Mouse (Mus musculus) monocyte, adult 2 months (primary cell): ENCODE data around the gene Izumo1r.

Experiments used
- DNase-seq, 2 experiments: peaks; one replicate each; pipeline ENCODE4 v3.0.0; 2022; ENCODE audit warnings: low spot score in 2 of 2, low read depth in 1 of 2

The Izumo1r gene

DNA sequence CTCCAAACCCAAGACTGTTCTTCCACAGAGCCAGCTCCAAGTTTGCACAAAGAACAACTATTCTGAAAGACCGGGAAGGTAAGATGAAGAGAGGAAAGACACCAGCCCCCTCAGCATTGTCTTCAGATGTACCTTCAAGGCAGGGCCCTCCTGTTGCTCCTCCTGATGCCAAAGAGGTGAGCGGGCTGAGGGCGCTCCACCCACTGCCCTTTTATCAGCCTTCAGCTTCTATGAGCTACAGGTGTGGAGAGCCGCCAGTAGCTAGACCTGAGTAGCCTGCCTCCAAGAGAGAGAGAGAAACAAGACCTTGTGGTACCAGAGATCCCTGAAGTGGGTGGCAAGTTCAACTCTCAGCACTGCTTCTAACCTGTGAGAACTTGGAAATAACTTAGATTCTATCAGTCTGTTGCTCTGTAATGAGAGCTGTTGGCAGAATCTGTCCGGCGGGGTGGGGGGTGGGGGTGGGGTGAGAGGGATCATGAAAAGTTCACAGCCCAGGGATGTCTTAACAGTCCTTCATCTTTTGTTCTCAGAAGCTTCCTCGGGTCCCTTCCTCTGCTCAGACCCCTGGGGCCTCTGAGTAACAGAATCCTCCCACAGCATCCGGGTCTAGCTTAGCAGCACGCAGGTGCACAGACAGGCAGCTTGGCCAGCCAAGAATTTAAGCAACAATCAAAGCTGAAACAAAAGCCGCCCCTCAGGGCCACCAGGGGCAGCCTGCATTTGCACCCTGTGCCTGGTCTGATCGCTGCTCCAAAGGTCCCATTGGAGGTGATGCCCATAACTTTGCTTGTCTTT lies at the start of gene Izumo1r:
Gene Izumo1r, minus strand, starts transcription at position 369 of the 798 bp plus-strand sequence.
- no peak for DNase-seq

DNA sequence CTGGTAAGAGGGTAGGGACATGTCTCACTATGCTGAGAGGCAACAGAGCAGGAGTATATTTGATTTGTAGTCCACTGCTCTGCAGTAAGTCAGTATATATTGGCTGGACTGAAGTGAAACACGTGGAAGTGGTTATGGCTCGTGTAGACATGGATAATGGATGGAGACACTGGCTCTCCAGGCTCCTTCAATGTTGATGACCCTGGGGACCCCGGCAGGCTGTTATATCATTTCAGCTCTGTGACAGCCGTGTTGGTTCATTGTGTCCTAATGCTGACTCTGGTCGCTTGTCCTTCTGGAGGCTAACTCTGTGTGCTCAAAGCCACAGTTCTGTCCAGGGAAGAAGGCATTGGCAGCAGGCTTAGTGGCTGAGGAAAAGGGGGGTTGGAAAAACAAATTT lies 47.3 kb upstream of the Izumo1r start:
- no peak for DNase-seq

DNA sequence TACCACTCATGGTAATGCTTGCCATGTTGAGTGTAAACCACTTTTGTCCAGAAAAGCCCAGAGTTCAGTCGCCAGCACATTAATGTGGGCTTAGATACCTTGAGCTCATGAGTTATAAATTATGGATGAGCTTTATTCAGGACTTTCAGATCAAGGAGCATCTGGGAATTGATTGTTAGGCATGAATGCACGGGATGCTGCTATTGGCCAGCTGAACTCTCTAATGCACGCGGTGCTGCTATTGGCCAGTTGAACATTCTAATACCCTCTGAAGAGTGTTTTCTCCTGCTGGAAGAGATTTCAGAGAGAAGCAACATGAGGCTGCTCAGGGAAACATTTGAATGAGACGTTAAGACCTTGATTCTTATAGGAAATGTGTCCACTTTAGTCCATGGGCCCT lies 45.1 kb upstream of the Izumo1r start:
- DNase-seq: no peak

- no peak for DNase-seq
Measured at GRCm38 (mm10) chr9:14946677-14947076, 42.9 kb upstream of the Izumo1r start.

DNA sequence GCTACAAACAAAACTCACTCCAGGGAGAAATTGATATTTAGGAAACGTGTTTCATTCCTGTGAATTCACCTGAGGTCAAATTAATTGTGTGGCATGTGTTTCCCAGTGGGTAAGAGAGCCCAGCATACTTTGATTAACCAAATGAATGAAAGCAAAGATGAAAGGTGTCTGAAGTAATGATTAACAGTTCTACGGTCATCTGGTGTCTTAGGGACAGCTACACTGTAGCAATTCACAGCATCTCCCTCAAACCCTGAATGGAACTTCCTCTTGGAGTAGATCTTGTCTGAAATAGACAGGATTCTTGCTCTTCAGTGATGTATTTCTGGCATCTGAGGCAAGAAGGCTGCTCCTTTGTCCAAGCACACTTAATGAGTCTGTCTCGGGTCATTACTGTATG lies 42.2 kb upstream of the Izumo1r start:
- no peak for DNase-seq

- no peak for DNase-seq
Measured at GRCm38 (mm10) chr9:14942143-14942720, 38.5 kb upstream of the Izumo1r start.

- DNase-seq: no peak
Measured at GRCm38 (mm10) chr9:14939610-14940009, 35.9 kb upstream of the Izumo1r start.

GRCm38 (mm10) chr9:14937308-14937707 lies 33.6 kb upstream of the Izumo1r start:
- DNase-seq: no peak

GRCm38 (mm10) chr9:14934851-14935250 lies 31.1 kb upstream of the Izumo1r start:
- no peak for DNase-seq

DNA sequence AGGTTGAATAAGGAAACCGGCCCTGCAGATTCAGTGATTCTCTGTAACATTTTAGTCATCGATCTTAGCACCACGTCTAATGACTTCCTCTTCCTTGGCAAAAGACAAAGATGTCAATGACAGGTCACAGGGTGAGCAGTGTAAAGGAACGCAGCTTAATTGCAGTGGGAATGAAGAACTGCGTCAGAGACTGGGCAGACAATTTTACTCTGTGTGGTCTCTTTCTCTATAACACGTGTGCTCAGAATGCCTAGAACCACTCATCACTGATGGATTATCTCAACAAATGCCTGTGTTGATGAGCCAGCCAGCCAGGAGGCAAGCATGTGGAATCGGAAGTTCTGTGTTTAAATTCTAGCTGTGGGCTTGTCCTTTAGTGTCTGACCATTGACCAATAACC lies 28.2 kb upstream of the Izumo1r start:
- no peak for DNase-seq

GRCm38 (mm10) chr9:14931211-14931610 lies 27.5 kb upstream of the Izumo1r start:
- no peak for DNase-seq

- no peak for DNase-seq
Measured at GRCm38 (mm10) chr9:14926593-14926992, 22.8 kb upstream of the Izumo1r start.

DNA sequence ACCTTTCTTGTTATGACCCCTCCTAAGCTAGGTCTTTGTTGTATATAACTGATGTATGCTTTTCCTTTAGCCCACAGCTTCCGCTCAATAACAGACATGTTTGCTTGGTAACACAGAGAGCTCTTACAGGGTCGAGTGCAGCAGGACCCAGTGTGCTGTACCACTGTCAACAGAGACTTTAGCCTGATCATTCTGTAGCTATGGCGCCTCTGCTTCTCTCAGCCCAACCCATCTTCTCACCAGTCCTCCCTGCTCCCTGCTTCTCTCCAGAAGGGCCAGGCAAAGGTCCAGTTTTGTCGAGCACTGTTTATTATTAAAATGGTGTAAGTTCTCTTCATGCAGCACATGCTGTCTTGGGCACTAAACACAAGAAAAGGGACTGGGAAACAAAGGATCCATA lies 19.9 kb upstream of the Izumo1r start:
- DNase-seq: no peak

DNA sequence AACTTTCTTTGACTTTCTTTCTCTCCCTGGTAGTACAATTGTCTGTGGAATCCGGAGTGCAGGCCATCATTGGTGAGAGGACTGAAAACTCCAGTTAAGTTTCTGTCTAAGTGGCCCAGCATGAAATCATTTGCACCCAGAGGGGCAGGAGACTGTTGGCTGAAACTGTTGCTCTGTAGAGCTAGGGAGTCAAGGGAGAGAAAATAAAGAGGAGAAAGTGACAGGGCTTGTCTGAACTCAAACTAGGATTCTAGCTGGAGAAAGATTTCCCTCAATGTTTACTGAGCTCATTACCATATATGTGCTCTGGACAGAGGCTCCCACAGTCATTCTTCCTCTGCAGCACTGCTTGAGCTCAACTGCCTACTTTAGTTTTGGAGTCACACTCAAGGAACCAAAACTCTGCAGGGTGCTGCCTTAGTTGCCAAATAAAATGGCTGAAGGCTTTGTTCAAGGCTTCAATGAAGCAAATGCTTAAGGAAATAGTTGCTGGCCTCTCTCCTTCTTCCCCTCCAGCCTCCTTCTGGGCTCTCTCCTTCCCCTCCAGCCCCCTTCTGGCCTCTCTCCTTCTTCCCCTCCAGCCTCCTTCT lies 18.3 kb upstream of the Izumo1r start:
- no peak for DNase-seq

- no peak for DNase-seq
Measured at GRCm38 (mm10) chr9:14921254-14921653, 17.5 kb upstream of the Izumo1r start.

DNA sequence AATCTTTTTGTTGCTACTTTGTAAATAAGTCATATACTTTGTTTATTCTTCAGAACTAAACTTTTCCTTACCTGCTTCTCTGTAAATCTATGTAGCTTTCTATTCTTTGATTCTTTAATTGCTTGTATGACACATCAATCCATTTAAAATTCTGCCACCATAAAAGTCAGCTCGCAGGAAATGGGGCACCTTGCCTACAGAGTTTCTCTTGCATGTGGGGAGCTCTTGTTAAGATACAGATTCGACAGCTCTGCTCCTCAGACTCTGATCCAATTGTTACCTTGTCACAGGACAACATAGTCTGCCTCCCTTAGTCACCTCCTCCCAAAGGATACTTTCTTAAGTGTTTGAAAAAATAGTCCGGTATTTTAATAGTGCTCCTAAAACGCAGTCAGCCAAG lies 16.9 kb upstream of the Izumo1r start:
- DNase-seq: no peak

DNA sequence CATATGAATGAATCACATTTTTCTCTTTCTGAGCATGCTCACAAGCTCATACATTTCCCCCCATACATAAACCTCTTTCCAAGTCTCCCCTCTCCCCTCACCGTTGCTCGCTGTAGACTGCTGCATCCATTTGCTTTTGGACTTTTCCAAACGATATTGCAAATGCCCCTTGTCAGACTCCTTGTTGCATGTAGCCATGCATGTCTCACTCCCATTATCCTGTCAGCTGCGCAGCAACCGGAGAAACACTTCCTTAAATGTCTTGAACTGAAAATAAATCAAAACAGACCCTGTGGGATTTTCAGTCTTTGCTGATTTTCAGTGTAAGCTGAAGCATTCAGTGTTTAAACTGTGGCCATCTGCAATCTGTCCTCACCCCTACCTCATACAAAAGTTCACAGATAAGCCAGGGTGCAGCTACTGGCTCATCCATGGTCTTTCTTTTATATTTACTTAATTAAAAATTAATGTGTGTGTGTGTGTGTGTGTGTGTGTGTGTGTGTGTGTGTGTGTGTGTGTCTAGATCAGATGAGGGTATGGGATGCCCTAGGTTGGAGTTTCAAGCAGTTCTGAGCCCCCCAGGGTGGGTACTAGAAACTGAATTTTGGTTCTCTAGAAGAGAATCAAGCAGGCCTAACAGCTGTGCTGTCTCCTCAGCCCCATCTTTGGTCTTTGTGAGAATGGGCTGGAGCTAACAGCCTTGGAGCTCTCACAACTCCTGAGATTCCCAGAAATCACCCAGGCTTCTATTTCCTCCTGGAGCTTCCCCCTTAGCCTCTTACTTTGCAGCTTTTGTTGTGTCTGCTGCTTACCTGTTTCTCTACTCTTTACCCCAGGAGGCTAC lies 15.3 kb upstream of the Izumo1r start:
- DNase-seq: no peak

- no peak for DNase-seq
Measured at GRCm38 (mm10) chr9:14917661-14918060, 13.9 kb upstream of the Izumo1r start.

GRCm38 (mm10) chr9:14912037-14912436 lies 8.3 kb upstream of the Izumo1r start:
- DNase-seq: no peak

DNA sequence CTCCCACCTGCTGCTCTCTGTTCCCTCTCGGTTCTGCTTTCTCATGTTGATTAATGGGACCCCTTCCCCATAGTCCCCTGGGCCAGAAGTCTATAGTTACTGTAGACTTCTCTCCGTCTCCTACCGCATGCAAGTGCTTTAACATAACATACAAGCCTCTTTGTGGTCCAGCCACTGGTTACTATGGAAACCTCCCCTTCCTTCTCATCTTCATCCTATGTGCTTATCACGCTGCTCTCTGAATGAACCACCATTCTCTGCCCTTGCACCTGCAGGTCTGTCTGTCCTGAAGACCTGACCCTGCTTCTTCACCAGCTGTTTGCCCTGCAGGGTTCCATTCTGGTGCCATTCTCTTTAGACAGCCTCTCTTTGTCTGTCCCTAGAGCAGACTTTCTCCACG lies 6.2 kb upstream of the Izumo1r start:
- DNase-seq: no peak

GRCm38 (mm10) chr9:14907816-14908415 lies 4.2 kb upstream of the Izumo1r start:
- no peak for DNase-seq
